Mouse (Mus musculus): ENCODE results near the gene Mical2. TPM values are rescaled to one million over a fixed set of nuclear protein-coding genes. Genes with fewer than 3 reads are reported as not detected.

Mical2 gene
- total RNA-seq, 2 experiments from 2014 or later, result 194 to 214 TPM

GRCm38 (mm10) chr7:112238768-112239728 is 13.4 kb downstream of the Mical2 start:
- no peak for DNase-seq
- intact Hi-C loops (cut with DNase I), result no loop called here

GRCm38 (mm10) chr7:112240748-112241147 is 15.1 kb downstream of the Mical2 start:
- no peak for DNase-seq
- intact Hi-C loops (cut with DNase I), result loop anchor here (5.0 kb wide), 1 partner anchor 42 kb away; no protein-coding TSS in a partner anchor

GRCm38 (mm10) chr7:112241211-112241944 is 15.7 kb downstream of the Mical2 start:
- intact Hi-C loops (cut with DNase I), result loop anchor here (5.0 kb wide), 1 partner anchor 41 kb away; no protein-coding TSS in a partner anchor

GRCm38 (mm10) chr7:112241945-112242329 is 16.3 kb downstream of the Mical2 start:
- intact Hi-C loops (cut with DNase I), result loop anchor here (5.0 kb wide), 1 partner anchor 40 kb away; no protein-coding TSS in a partner anchor
- no peak for DNase-seq

More at GRCm38 (mm10) chr7:112241211-112241944, 15.7 kb downstream of the Mical2 start:
- no peak for DNase-seq

GRCm38 (mm10) chr7:112242587-112242986 is 16.9 kb downstream of the Mical2 start:
- DNase-seq, result no peak
- intact Hi-C loops (cut with DNase I), result loop anchor here (5.0 kb wide), 1 partner anchor 40 kb away; no protein-coding TSS in a partner anchor

- no peak for DNase-seq
- intact Hi-C loops (cut with DNase I), result loop anchor here (5.0 kb wide), 1 partner anchor 38 kb away; no protein-coding TSS in a partner anchor
Measured at GRCm38 (mm10) chr7:112244071-112244470, 18.4 kb downstream of the Mical2 start.

GRCm38 (mm10) chr7:112244683-112245082 is 19.0 kb downstream of the Mical2 start:
- intact Hi-C loops (cut with DNase I), result loop anchor here (5.0 kb wide), 1 partner anchor 38 kb away; no protein-coding TSS in a partner anchor
- no peak for DNase-seq

GRCm38 (mm10) chr7:112245839-112246438 is 20.3 kb downstream of the Mical2 start:
- intact Hi-C loops (cut with DNase I), result no loop called here
- DNase-seq, result no peak

GRCm38 (mm10) chr7:112246442-112246841 is 20.8 kb downstream of the Mical2 start:
- intact Hi-C loops (cut with DNase I), result no loop called here

GRCm38 (mm10) chr7:112247890-112248289 is 22.2 kb downstream of the Mical2 start:
- DNase-seq, result no peak
- intact Hi-C loops (cut with DNase I), result no loop called here

More at GRCm38 (mm10) chr7:112246442-112246841, 20.8 kb downstream of the Mical2 start:
- DNase-seq, result no peak

GRCm38 (mm10) chr7:112249476-112249875 is 23.8 kb downstream of the Mical2 start:
- no peak for DNase-seq
- intact Hi-C loops (cut with DNase I), result no loop called here

GRCm38 (mm10) chr7:112252065-112252464 is 26.4 kb downstream of the Mical2 start:
- DNase-seq, result no peak
- intact Hi-C loops (cut with DNase I), result no loop called here

- intact Hi-C loops (cut with DNase I), result no loop called here
- DNase-seq, result no peak
Measured at GRCm38 (mm10) chr7:112254233-112254632, 28.6 kb downstream of the Mical2 start.

- intact Hi-C loops (cut with DNase I), result no loop called here
- DNase-seq, result no peak
Measured at GRCm38 (mm10) chr7:112255248-112255866, 29.7 kb downstream of the Mical2 start.

GRCm38 (mm10) chr7:112258338-112258903 is 32.8 kb downstream of the Mical2 start:
- intact Hi-C loops (cut with DNase I), result no loop called here
- DNase-seq, result no peak

- DNase-seq, result no peak
- intact Hi-C loops (cut with DNase I), result no loop called here
Measured at GRCm38 (mm10) chr7:112259286-112259685, 33.6 kb downstream of the Mical2 start.

GRCm38 (mm10) chr7:112261121-112261520 is 35.5 kb downstream of the Mical2 start:
- intact Hi-C loops (cut with DNase I), result no loop called here
- no peak for DNase-seq

GRCm38 (mm10) chr7:112267266-112267665 is 41.6 kb downstream of the Mical2 start:
- no peak for DNase-seq
- intact Hi-C loops (cut with DNase I), result no loop called here

GRCm38 (mm10) chr7:112268761-112269425 is 43.2 kb downstream of the Mical2 start:
- intact Hi-C loops (cut with DNase I), result no loop called here
- no peak for DNase-seq
